Mouse (Mus musculus) right cerebral cortex, postnatal 36 days (tissue): Measurements from ENCODE around the gene St3gal5.

Experiments
- DNase-seq, 2 experiments: peaks; one replicate each; pipeline ENCODE4 v3.0.0; 2022; ENCODE audit warnings: low spot score in 2 of 2, mixed read lengths in 1 of 2

The St3gal5 gene

GRCm38 (mm10) chr6:72203279-72203678, 105.9 kb downstream of the St3gal5 start:
- no peak for DNase-seq
